Mouse (Mus musculus): ENCODE data around the gene Tmem45a2.
"Not testable (repeated sequence)": the region's sequence is repeated elsewhere in the genome, so short reads cannot be mapped to it uniquely, and the experiment has no call there.

The Tmem45a2 gene

GRCm38 (mm10) chr16:57071132-57071639, at the start of gene Tmem45a2:
Gene Tmem45a2, minus strand, starts transcription at chr16:57071372.
- DNase-seq (ENCODE audit: low read depth, low spot score) = no peak

DNA sequence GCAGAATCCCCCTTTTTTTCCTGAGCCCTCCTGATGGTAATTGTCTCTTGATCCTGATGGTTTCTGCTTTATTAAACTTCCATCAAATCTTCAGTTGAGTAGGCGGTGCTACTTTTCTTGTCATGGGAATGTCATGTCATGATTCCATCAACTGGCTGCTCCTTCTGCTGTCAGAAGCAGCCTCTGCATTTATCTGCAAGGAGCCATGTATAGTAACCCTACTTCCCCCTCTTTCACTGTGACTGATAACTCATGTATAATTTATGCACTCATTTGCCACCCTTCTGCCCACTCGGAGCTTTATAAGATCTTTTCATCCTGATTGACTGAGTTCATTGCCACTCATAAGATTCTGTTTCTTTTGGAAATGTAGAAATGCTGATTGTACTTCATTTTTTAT, 46.4 kb upstream of the Tmem45a2 start:
- no peak for DNase-seq (ENCODE audit: low read depth, low spot score)

DNA sequence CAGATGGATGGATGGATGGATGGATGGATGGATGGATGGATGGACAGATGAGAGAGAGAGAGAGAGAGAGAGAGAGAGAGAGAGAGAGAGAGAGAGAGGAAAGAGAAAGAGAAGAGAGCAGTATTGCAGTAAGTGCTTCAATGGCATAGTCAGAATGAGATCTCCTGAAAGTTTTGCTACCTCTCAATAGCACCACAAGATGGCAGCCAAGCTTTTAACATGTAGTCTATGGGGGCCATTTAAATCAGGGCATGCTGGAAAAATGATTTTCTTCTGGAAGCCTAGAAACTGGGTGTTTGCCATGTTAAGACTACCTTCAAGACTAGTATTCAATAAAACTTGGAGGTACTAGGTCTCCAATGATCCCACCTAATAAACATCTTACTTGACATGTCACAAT, 44.9 kb upstream of the Tmem45a2 start:
- no peak for DNase-seq (ENCODE audit: low read depth, low spot score)

- no peak for DNase-seq (ENCODE audit: low read depth, low spot score)
These were observed 35.2 kb upstream of the Tmem45a2 start for GRCm38 (mm10) chr16:57106185-57106960.

- no peak for DNase-seq (ENCODE audit: low read depth, low spot score)
These were observed 30.0 kb upstream of the Tmem45a2 start for GRCm38 (mm10) chr16:57101174-57101573.

DNA sequence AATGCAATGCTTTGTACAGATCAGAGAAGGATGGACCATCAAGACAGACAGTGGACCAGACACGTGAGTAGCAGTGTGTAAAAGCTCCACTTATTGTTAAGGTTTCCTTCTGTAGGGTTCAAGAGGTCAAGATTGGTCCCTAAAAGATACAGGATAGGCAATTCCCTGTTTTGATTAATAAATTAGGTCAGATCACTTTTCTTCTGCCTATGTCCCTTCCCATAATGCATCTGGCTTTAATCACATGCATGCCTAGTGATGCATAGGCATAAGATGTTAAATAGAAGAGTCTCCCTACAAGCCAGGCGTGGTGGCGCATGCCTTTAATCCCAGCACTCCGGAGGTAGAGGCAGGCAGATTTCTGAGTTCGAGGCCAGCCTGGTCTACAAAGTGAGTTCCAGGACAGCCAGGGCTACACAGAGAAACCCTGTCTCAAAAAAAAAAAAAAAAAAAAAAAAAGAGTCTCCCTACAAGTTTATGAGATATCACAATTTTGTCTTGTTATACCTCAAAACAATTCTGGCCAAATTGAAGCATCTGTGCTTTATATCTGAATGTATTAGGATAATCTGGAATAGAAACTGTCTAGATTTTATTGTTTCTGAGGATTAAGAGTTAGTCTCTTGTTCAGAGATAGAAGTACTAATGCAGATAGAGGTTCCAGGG, 28.5 kb upstream of the Tmem45a2 start:
- no peak for DNase-seq (ENCODE audit: low read depth, low spot score)

DNA sequence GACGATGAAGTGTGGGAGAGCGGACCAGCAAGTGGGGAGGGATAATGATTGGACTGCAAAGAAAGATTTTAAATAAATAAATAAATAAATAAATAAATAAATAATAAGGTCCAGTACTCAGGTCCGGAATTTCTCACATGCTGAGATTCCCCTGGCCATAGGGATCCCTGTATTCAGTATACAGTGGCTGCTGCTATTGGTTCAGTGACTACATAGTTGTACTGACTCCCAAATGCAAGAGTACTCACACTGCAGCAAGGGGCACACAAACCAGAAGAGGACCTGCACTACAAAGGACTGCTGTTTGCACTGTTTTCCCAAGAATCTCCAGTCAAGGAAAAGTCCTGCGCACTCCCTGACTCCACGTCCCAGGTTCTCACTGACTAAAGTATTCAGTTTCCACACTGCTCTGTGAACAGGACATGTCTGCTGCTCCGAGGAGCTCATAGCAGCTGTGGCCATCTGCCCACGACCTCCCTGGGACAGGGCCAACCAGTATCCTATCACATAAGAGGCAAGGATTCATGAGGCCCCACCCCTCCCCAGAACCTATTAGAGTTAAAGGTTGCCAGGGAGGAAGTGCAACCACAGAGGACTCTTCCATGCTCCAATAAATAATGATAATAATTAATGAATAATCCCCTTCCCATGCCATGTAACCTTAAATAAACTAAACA, 27.4 kb upstream of the Tmem45a2 start:
- no peak for DNase-seq (ENCODE audit: low read depth, low spot score)

- DNase-seq (ENCODE audit: low read depth, low spot score) = no peak
These were observed 21.9 kb upstream of the Tmem45a2 start for GRCm38 (mm10) chr16:57092911-57093605.

DNA sequence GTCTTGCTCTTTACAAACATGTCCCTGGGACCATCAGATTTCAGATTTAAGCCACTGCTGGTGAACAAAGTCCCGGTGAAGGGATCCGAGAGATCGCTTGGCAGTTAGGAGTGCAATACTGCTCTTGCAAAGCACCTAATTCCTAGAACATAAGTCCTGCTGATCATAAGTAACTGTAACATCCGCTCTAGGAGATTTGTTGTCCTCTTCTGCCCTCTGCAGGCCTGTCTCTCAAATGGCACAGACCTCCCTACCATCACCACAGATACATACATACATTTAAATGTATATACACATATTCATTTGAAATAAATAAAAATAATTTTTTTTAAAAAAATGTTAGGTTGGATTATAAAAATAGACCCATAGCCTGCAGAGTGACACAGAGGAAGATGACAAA, 21.3 kb upstream of the Tmem45a2 start:
- peak; percentile 49 for DNase-seq (ENCODE audit: low read depth, low spot score)

GRCm38 (mm10) chr16:57079577-57079976, 8.4 kb upstream of the Tmem45a2 start:
- no peak for DNase-seq (ENCODE audit: low read depth, low spot score)

GRCm38 (mm10) chr16:57075986-57076385, 4.8 kb upstream of the Tmem45a2 start:
- DNase-seq (ENCODE audit: low read depth, low spot score) = no peak

GRCm38 (mm10) chr16:57062045-57062444, 9.1 kb downstream of the Tmem45a2 start:
- DNase-seq (ENCODE audit: low read depth, low spot score) = no peak

GRCm38 (mm10) chr16:57056995-57057394, 14.2 kb downstream of the Tmem45a2 start:
- DNase-seq (ENCODE audit: low read depth, low spot score) = no peak

DNA sequence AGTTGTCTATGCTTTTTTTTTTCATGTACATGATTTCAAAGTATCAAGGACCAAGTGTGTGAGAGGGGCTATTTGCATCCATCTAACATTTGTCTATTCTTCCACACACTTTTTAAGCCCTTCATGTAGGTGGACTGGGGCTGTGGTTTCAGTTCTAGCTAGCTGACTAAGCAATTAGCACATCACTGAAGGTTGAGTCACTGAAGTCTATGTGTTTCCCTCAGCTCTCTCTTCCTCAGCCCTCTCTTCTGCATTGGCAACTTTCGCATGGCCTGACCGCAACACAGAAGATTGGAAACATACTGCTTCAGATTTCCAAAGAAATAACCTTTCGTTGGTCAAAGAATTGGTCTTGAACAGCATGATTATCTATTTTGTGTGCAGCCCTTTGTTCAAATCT, 21.2 kb downstream of the Tmem45a2 start:
- DNase-seq (ENCODE audit: low read depth, low spot score) = no peak

- no peak for DNase-seq (ENCODE audit: low read depth, low spot score)
These were observed 32.6 kb downstream of the Tmem45a2 start for GRCm38 (mm10) chr16:57038600-57038999.

DNA sequence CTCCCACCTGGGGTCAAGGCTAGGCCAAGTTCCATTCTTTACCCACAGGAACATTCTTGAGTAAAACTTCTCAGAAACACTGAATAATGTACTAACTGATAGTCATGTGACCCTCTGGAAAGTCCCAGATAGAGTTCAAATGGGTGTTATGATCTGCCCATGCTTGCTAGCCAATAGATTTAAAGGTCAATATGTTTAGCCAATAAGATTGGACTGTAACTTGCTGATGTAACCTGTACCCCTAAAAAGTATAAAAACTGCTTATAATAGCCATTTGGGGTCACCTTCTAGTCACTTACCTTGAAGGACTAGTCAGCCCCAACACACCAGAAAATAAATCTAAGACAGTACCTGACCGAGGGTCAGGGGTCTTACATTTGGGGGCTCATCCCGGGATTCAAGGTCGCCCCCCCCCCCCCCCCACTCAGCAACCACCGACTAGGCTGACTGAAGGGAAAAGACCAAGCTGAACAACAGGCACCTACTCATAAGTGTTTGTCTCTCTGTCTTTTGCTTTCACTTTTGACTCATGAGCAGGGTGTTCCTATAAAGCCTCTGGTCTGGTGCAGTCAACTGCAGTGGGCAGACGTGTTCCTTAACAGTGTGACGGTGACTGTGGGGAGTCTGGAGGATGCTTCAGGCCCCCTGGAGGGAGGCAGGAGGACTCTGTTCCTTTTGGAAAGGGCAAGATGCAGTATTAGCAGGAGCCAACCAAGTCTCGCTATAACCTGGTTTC, 40.9 kb downstream of the Tmem45a2 start:
- DNase-seq (ENCODE audit: low read depth, low spot score) = no peak

DNA sequence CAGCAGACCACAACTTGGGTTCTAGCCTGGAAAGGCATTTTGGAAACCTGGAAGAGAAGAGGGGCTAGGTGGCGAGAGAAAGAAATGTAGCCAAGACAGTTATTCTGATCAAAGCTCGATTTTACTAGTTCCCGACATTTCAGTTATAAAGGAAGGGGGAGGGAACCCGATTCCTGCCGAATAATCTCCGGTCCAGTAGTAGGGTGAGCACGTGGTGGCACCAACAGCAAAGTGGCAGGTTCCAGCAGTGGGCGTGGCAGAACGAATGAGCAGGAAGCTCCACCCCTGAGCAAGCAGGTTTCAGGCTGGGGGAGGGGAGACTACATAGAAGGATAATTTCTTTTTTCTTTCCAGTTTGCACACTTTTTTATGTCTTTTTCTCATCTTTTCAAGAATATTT, 72.9 kb downstream of the Tmem45a2 start:
- DNase-seq (ENCODE audit: low read depth, low spot score) = not testable (repeated sequence)
